Mouse (Mus musculus): ENCODE measurements around the gene Dcp1a. TPM values are rescaled to one million over a fixed set of nuclear protein-coding genes. Genes with fewer than 3 reads are reported as not detected.

Dcp1a gene
- total and polyA plus RNA-seq, 3 experiments: 18.3 to 26.9 (median 20.1) TPM

- H3K36me3 ChIP-seq (replicated peaks in 1 of 2; ENCODE audit: control insufficient read depth in 1 of 2, insufficient read depth in 1 of 2, low read length in 1 of 2): peaks cover 82 to 98% of the 10 kb centered on the region in 2 experiments
- H3K4me1 ChIP-seq (ENCODE audit: control insufficient read depth in 1 of 2, insufficient read depth in 2 of 2): peaks cover 0 to 19% of the 10 kb centered on the region in 2 experiments; a peak in 2 of 4 replicates
- DNase-seq (ENCODE audit: extremely low read depth): no peak
- no peaks in the 10 kb centered on the region for H3K27me3 ChIP-seq (replicated peaks)
- TF ChIP-seq E2F4 (IDR thresholded peaks at IDR 0.05; ENCODE audit: insufficient replicate concordance, low read depth, low read length) (no peak), IRF4 (IDR thresholded peaks at IDR 0.05; ENCODE audit: low read depth, low read length) (no peak), NRF1 (IDR thresholded peaks at IDR 0.05; ENCODE audit: low read depth, low read length) (no peak), CHD1 (IDR thresholded peaks at IDR 0.05; ENCODE audit: low read depth, low read length) (no peak), POLR2A (IDR thresholded peaks at IDR 0.05; ENCODE audit: low read depth, low read length) (no peak), ZKSCAN1 (IDR thresholded peaks at IDR 0.05; ENCODE audit: borderline replicate concordance, low read depth, low read length) (no peak), NELFE (IDR thresholded peaks at IDR 0.05; ENCODE audit: low read depth, low read length) (no peak), CHD2 (IDR thresholded peaks at IDR 0.05; ENCODE audit: low read length) (no peak), TCF12 (IDR thresholded peaks at IDR 0.05; ENCODE audit: low read depth, low read length) (no peak), ZMIZ1 (IDR thresholded peaks at IDR 0.05; ENCODE audit: low read depth, low read length) (no peak), ZC3H11A (IDR thresholded peaks at IDR 0.05; ENCODE audit: low read depth, low read length) (no peak)
- dilution Hi-C loops (cut with MboI; ENCODE audit: extremely low pct_ligation_motif_present, extremely low pct_unique_long_range_greater_than_20kb, low sequenced_read_pairs): no loop called here
- H3K4me2 ChIP-seq (ENCODE audit: insufficient read depth, low read depth, poor library complexity, severe bottlenecking): no peak overlapping the region
- no peaks in the 10 kb centered on the region for H3K79me2 ChIP-seq (replicated peaks; ENCODE audit: control insufficient read depth, extremely low read depth, insufficient read depth, poor library complexity, severe bottlenecking)
- H3K9ac ChIP-seq (ENCODE audit: insufficient read depth, low read depth): no peak overlapping the region
- no peaks in the 10 kb centered on the region for H3K9me3 ChIP-seq (replicated peaks; ENCODE audit: low read length)
- no peak overlapping the region for H3K4me3 ChIP-seq (replicated peaks in 1 of 3; ENCODE audit: low read depth in 2 of 3, low read length in 2 of 3, poor library complexity in 1 of 3)
- in situ Hi-C loops (cut with MboI; ENCODE audit: low pct_ligation_motif_present, low pct_unique_long_range_greater_than_20kb, low sequenced_read_pairs): no loop called here
- H3K27ac ChIP-seq (ENCODE audit: insufficient read depth, low read depth): no peak overlapping the region
Measured at GRCm38 (mm10) chr14:30568016-30568415, 88.7 kb downstream of the Dcp1a start.

GRCm38 (mm10) chr14:30570303-30570702 is 91.0 kb downstream of the Dcp1a start:
- no peak overlapping the region for H3K4me2 ChIP-seq (ENCODE audit: insufficient read depth, low read depth, poor library complexity, severe bottlenecking)
- TF ChIP-seq E2F4 (IDR thresholded peaks at IDR 0.05; ENCODE audit: insufficient replicate concordance, low read depth, low read length) (no peak), MXI1 (IDR thresholded peaks at IDR 0.05; ENCODE audit: low read depth, low read length) (no peak), MAX (IDR thresholded peaks at IDR 0.05; ENCODE audit: low read length) (no peak), MAFK (IDR thresholded peaks at IDR 0.05; ENCODE audit: insufficient replicate concordance, low read length) (no peak), ZMIZ1 (IDR thresholded peaks at IDR 0.05; ENCODE audit: low read depth, low read length) (no peak), SIN3A (IDR thresholded peaks at IDR 0.05; ENCODE audit: low read length) (no peak), CTCF (conservative IDR thresholded peaks at IDR 0.05 in 1 of 2, IDR thresholded peaks at IDR 0.05 in 1 of 2; ENCODE audit: low read depth in 2 of 2, low read length in 2 of 2) (no peak), POLR2AphosphoS2 (IDR thresholded peaks at IDR 0.05; ENCODE audit: low read depth, low read length) (no peak)
- H3K27ac ChIP-seq (ENCODE audit: insufficient read depth, low read depth): no peak overlapping the region
- H3K9me3 ChIP-seq (replicated peaks; ENCODE audit: low read length): no peaks in the 10 kb centered on the region
- in situ Hi-C loops (cut with MboI; ENCODE audit: low pct_ligation_motif_present, low pct_unique_long_range_greater_than_20kb, low sequenced_read_pairs): no loop called here
- H3K9ac ChIP-seq (ENCODE audit: insufficient read depth, low read depth): no peak overlapping the region
- peaks cover 89 to 99% of the 10 kb centered on the region in 2 experiments for H3K36me3 ChIP-seq (replicated peaks in 1 of 2; ENCODE audit: control insufficient read depth in 1 of 2, insufficient read depth in 1 of 2, low read length in 1 of 2)
- no peaks in the 10 kb centered on the region for H3K79me2 ChIP-seq (replicated peaks; ENCODE audit: control insufficient read depth, extremely low read depth, insufficient read depth, poor library complexity, severe bottlenecking)
- no peak overlapping the region for H3K4me3 ChIP-seq (replicated peaks in 1 of 3; ENCODE audit: low read depth in 2 of 3, low read length in 2 of 3, poor library complexity in 1 of 3)
- dilution Hi-C loops (cut with MboI; ENCODE audit: extremely low pct_ligation_motif_present, extremely low pct_unique_long_range_greater_than_20kb, low sequenced_read_pairs): no loop called here
- DNase-seq (ENCODE audit: extremely low read depth): no peak
- no peaks in the 10 kb centered on the region for H3K27me3 ChIP-seq (replicated peaks)
- 0 out of 4 replicates have a peak, but pooled peaks cover 0 to 4% of the 10 kb centered on the region in 2 experiments for H3K4me1 ChIP-seq (ENCODE audit: control insufficient read depth in 1 of 2, insufficient read depth in 2 of 2)
